32 mouse cellular contexts compared by ENCODE assay signal in genomic region chr16:30147296-30147695, GRCm38 (mm10).
"Had no signal": no experiment of that assay in that cellular context is flagged by ENCODE, and none has a peak within 500 bp of the region (broad histone marks: within the 10 kb centered on the region; RNA-seq: fewer than 3 reads in every experiment).

No protein-coding gene starts in this region.

- ATAC-seq: liver, embryonic 12.5 days; liver, postnatal 0 days; lung, postnatal 0 days; midbrain, embryonic 13.5 days; midbrain, embryonic 15.5 days had no signal

- H3K27ac ChIP-seq: left cerebral cortex, adult 2 months; limb, embryonic 10.5 days; limb, embryonic 12.5 days; limb, embryonic 13.5 days; limb, embryonic 15.5 days; liver, embryonic 12.5 days; liver, embryonic 13.5 days; liver, embryonic 14.5 days; liver, embryonic 15.5 days; lung, embryonic 15.5 days; macrophage; midbrain, embryonic 10.5 days; midbrain, embryonic 12.5 days; midbrain, embryonic 13.5 days; midbrain, embryonic 15.5 days; neural tube, embryonic 12.5 days; neural tube, embryonic 13.5 days had no signal

- H3K4me2 ChIP-seq: limb, embryonic 12.5 days; limb, embryonic 13.5 days; limb, embryonic 15.5 days; liver, embryonic 11.5 days; liver, embryonic 12.5 days; liver, embryonic 13.5 days; liver, embryonic 15.5 days; lung, embryonic 14.5 days; lung, embryonic 15.5 days; midbrain, embryonic 11.5 days; midbrain, embryonic 12.5 days; midbrain, embryonic 13.5 days; midbrain, embryonic 15.5 days; neural tube, embryonic 12.5 days; neural tube, embryonic 13.5 days had no signal

- H3K9ac ChIP-seq: limb, embryonic 12.5 days; limb, embryonic 13.5 days; limb, embryonic 15.5 days; liver, embryonic 12.5 days; liver, embryonic 13.5 days; liver, embryonic 14.5 days; liver, embryonic 15.5 days; liver, postnatal 0 days; lung, embryonic 14.5 days; lung, embryonic 15.5 days; midbrain, embryonic 12.5 days; midbrain, embryonic 13.5 days; midbrain, embryonic 15.5 days; neural tube, embryonic 12.5 days; neural tube, embryonic 13.5 days had no signal

- H3K36me3 ChIP-seq: limb, embryonic 10.5 days; limb, embryonic 12.5 days; limb, embryonic 13.5 days; limb, embryonic 15.5 days; liver, embryonic 12.5 days; liver, embryonic 13.5 days; liver, embryonic 15.5 days; lung, embryonic 15.5 days; midbrain, embryonic 10.5 days; midbrain, embryonic 12.5 days; midbrain, embryonic 13.5 days; midbrain, embryonic 15.5 days; neural tube, embryonic 12.5 days; neural tube, embryonic 13.5 days had no signal

- H3K27me3 ChIP-seq: limb, embryonic 15.5 days; liver, embryonic 13.5 days; liver, embryonic 15.5 days; lung, embryonic 15.5 days; midbrain, embryonic 15.5 days had no signal

- DNase-seq: liver; liver, embryonic 13.5 days; liver, postnatal 0 days; lung, adult 18-20 months; lung, adult 2 months; lung, embryonic 14.5 days; lung, postnatal 10 days; lung, postnatal 14 days; lung, postnatal 36 days; lung, postnatal 4 days; midbrain, embryonic 14.5 days had no signal

- H3K9me3 ChIP-seq: limb, embryonic 10.5 days; limb, embryonic 12.5 days; limb, embryonic 13.5 days; limb, embryonic 15.5 days; liver, embryonic 12.5 days; liver, embryonic 13.5 days; liver, embryonic 15.5 days; lung, embryonic 15.5 days; midbrain, embryonic 10.5 days; midbrain, embryonic 12.5 days; midbrain, embryonic 15.5 days; neural tube, embryonic 12.5 days; neural tube, embryonic 13.5 days had no signal

- H3K4me3 ChIP-seq: left cerebral cortex, adult 2 months; limb, embryonic 10.5 days; limb, embryonic 12.5 days; limb, embryonic 13.5 days; limb, embryonic 15.5 days; liver, embryonic 12.5 days; liver, embryonic 13.5 days; liver, embryonic 15.5 days; lung, embryonic 15.5 days; megakaryocyte, embryonic 14.5 days; midbrain, embryonic 10.5 days; midbrain, embryonic 12.5 days; midbrain, embryonic 13.5 days; midbrain, embryonic 15.5 days; myocyte; neural tube, embryonic 12.5 days; neural tube, embryonic 13.5 days had no signal
